ENCODE assay signal across 33 mouse cellular contexts in the genomic region with DNA sequence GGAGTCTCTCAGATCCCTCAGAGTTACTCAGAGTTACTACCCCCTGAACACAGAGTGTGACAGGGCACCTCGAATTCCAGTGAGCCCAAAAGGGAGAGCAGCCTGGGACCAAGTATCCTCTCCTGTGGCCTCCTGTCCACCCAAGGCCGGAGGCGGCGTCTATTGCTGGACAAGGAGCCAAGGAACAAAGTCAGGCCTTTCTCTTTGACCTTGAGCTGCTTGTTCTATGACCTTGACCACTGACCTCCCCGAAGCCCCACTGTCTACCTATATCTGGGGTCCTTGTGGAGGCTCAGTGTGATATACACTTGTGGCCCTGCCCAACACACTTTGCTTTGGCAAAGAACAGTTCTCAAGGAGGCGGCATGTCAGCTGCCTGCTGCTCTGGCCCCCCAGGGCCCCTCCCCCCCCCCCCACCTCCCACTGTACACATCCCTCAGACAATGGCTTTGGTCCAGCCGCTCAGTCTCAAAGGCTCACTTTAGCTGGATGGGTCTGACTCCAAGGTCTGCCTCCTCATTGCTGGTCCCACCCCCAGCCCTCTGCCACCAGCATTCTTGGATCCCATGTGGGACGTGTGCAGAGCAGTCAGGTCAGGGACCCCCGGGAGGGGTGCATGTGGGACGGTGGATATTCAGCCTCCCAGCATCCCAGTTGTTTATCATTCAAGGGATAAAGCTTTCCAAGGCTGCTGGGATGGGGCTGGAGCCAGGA. TPM values are rescaled to one million over a fixed set of nuclear protein-coding genes. Genes with fewer than 3 reads are reported as not detected.
DNase-seq lines count a peak whose midpoint lies in the region; ATAC-seq and TF ChIP-seq lines count a peak whose summit lies in the region.
"Had no signal": no experiment of that assay in that cellular context is flagged by ENCODE, and none has a peak within 500 bp of the region (broad histone marks: within the 10 kb centered on the region; RNA-seq: fewer than 3 reads in every experiment).

No protein-coding gene starts in this region.

- peak; percentile 21 for DNase-seq in lung, embryonic 14.5 days
- DNase-seq in lung, adult 2 months: no peak
- DNase-seq in testis, postnatal 14 days (ENCODE audit: low spot score): peak; percentile 72
- no peak for DNase-seq in cerebellum, postnatal 4 days (ENCODE audit: low spot score in 2 of 2)
- DNase-seq: adrenal gland, postnatal 10 days; cerebellum, adult 11 months; cerebellum, adult 9-10 months; cerebellum, postnatal 36 days; embryo, embryonic 11 days; forebrain, postnatal 0 days; heart, adult 2 months; heart, postnatal 14 days; kidney, postnatal 25 days; left cerebral cortex, postnatal 4 days; lung, postnatal 10 days; thymus, adult 2 months; thymus, postnatal 36 days had no signal

- no peak overlapping the region for H3K4me2 ChIP-seq in hindbrain, embryonic 15.5 days
- no peak overlapping the region for H3K4me2 ChIP-seq in hindbrain, embryonic 16.5 days (ENCODE audit: low read length)
- H3K4me2 ChIP-seq in lung, embryonic 14.5 days: no peak overlapping the region
- H3K4me2 ChIP-seq in stomach, embryonic 15.5 days: no peak overlapping the region
- H3K4me2 ChIP-seq: embryonic facial prominence, embryonic 13.5 days; forebrain, embryonic 12.5 days; heart, embryonic 13.5 days; intestine, embryonic 15.5 days; kidney, embryonic 15.5 days; limb, embryonic 15.5 days; neural tube, embryonic 12.5 days had no signal

- no peak overlapping the region for H3K27ac ChIP-seq in hindbrain, embryonic 15.5 days (replicated peaks)
- no peak overlapping the region for H3K27ac ChIP-seq in hindbrain, embryonic 16.5 days (ENCODE audit: low read depth, low read length)
- no peak overlapping the region for H3K27ac ChIP-seq in lung, embryonic 14.5 days (ENCODE audit: low read depth)
- H3K27ac ChIP-seq in stomach, embryonic 15.5 days: no peak overlapping the region
- H3K27ac ChIP-seq: embryonic facial prominence, embryonic 13.5 days; forebrain, embryonic 12.5 days; heart, adult 2 months; heart, embryonic 13.5 days; hindbrain, embryonic 10.5 days; hindbrain, postnatal 0 days; intestine, embryonic 15.5 days; kidney, embryonic 15.5 days; limb, embryonic 15.5 days; macrophage; neural tube, embryonic 12.5 days had no signal

- 66% methylated on average over 10 of the region's 10 CpGs for WGBS in hindbrain, embryonic 15.5 days
- 64% methylated on average over 10 of the region's 10 CpGs for WGBS in hindbrain, embryonic 16.5 days
- 59% methylated on average over 10 of the region's 10 CpGs for WGBS in lung, embryonic 14.5 days
- 66% methylated on average over 10 of the region's 10 CpGs for WGBS in lung, adult 2 months
- 61% methylated on average over 10 of the region's 10 CpGs for WGBS in stomach, embryonic 15.5 days

- peak; percentile 51; the same call in 1 of the 2 replicates for ATAC-seq in hindbrain, embryonic 15.5 days (ENCODE audit: low FRiP score, low read depth)
- ATAC-seq in hindbrain, embryonic 16.5 days: no peak
- ATAC-seq in lung, embryonic 14.5 days (ENCODE audit: insufficient read depth): no peak
- 0 out of 2 replicates have a peak, but pooled peaks have one; percentile 12 for ATAC-seq in stomach, embryonic 15.5 days (ENCODE audit: insufficient read depth, low FRiP score, low read depth)
- ATAC-seq: forebrain, postnatal 0 days; hindbrain, postnatal 0 days; intestine, embryonic 15.5 days; Patski had no signal

- TF ChIP-seq CTCF in lung, embryonic 14.5 days (IDR thresholded peaks at IDR 0.05; ENCODE audit: low read depth): no peak
- no peak for TF ChIP-seq CTCF in lung, adult 2 months (IDR thresholded peaks at IDR 0.05; ENCODE audit: insufficient read depth, low read length)

- no peaks in the 10 kb centered on the region for H3K9me3 ChIP-seq in hindbrain, embryonic 15.5 days
- no peaks in the 10 kb centered on the region for H3K9me3 ChIP-seq in hindbrain, embryonic 16.5 days (ENCODE audit: control insufficient read depth, low read length)
- no peaks in the 10 kb centered on the region for H3K9me3 ChIP-seq in lung, embryonic 14.5 days (ENCODE audit: low read depth, low read length)
- no peaks in the 10 kb centered on the region for H3K9me3 ChIP-seq in stomach, embryonic 15.5 days
- H3K9me3 ChIP-seq: forebrain, embryonic 12.5 days; heart, embryonic 13.5 days; intestine, embryonic 15.5 days; kidney, embryonic 15.5 days; limb, embryonic 15.5 days; neural tube, embryonic 12.5 days had no signal

- TF ChIP-seq POLR2A in lung, adult 2 months (IDR thresholded peaks at IDR 0.05; ENCODE audit: borderline replicate concordance, extremely low read depth, low read depth, low read length): no peak

- no peaks in the 10 kb centered on the region for H3K36me3 ChIP-seq in hindbrain, embryonic 15.5 days
- H3K36me3 ChIP-seq in hindbrain, embryonic 16.5 days (ENCODE audit: control insufficient read depth, insufficient read depth, low read length): no peaks in the 10 kb centered on the region
- H3K36me3 ChIP-seq in lung, embryonic 14.5 days (ENCODE audit: insufficient read depth): no peaks in the 10 kb centered on the region
- H3K36me3 ChIP-seq in stomach, embryonic 15.5 days: no peaks in the 10 kb centered on the region
- H3K36me3 ChIP-seq: embryonic facial prominence, embryonic 13.5 days; forebrain, embryonic 12.5 days; heart, embryonic 13.5 days; hindbrain, embryonic 10.5 days; intestine, embryonic 15.5 days; kidney, embryonic 15.5 days; limb, embryonic 15.5 days; neural tube, embryonic 12.5 days had no signal

- peaks cover 22% of the 10 kb centered on the region for H3K27me3 ChIP-seq in hindbrain, embryonic 15.5 days
- peaks cover 12% of the 10 kb centered on the region for H3K27me3 ChIP-seq in hindbrain, embryonic 16.5 days (replicated peaks; ENCODE audit: control insufficient read depth, insufficient read depth, low read length)
- H3K27me3 ChIP-seq in lung, embryonic 14.5 days (ENCODE audit: insufficient read depth, low read length): 0 out of 2 replicates have a peak, but pooled peaks cover 6% of the 10 kb centered on the region
- H3K27me3 ChIP-seq in stomach, embryonic 15.5 days (replicated peaks): peaks cover 11% of the 10 kb centered on the region

- no peak overlapping the region for H3K4me3 ChIP-seq in hindbrain, embryonic 15.5 days
- H3K4me3 ChIP-seq in hindbrain, embryonic 16.5 days (ENCODE audit: low read length): no peak overlapping the region
- no peak overlapping the region for H3K4me3 ChIP-seq in lung, embryonic 14.5 days (ENCODE audit: low read depth, low read length)
- no peak overlapping the region for H3K4me3 ChIP-seq in lung, adult 2 months (replicated peaks; ENCODE audit: extremely low read depth, low read depth, low read length)
- no peak overlapping the region for H3K4me3 ChIP-seq in stomach, embryonic 15.5 days (replicated peaks)
- H3K4me3 ChIP-seq: embryonic facial prominence, embryonic 13.5 days; erythroblast, embryonic 14.5 days; forebrain, embryonic 12.5 days; heart, adult 2 months; heart, embryonic 13.5 days; hindbrain, embryonic 10.5 days; intestine, embryonic 15.5 days; kidney, embryonic 15.5 days; limb, embryonic 15.5 days; myocyte; neural tube, embryonic 12.5 days had no signal

- H3K9ac ChIP-seq in hindbrain, embryonic 15.5 days: no peak overlapping the region
- H3K9ac ChIP-seq in hindbrain, embryonic 16.5 days (ENCODE audit: low read depth, low read length): no peak overlapping the region
- no peak overlapping the region for H3K9ac ChIP-seq in lung, embryonic 14.5 days
- no peak overlapping the region for H3K9ac ChIP-seq in stomach, embryonic 15.5 days
- H3K9ac ChIP-seq: embryonic facial prominence, embryonic 13.5 days; forebrain, embryonic 12.5 days; forebrain, postnatal 0 days; heart, embryonic 13.5 days; intestine, embryonic 15.5 days; kidney, embryonic 15.5 days; limb, embryonic 15.5 days; neural tube, embryonic 12.5 days had no signal

- no peaks in the 10 kb centered on the region; the same call in 1 of the 2 replicates for H3K4me1 ChIP-seq in hindbrain, embryonic 15.5 days (replicated peaks)
- H3K4me1 ChIP-seq in hindbrain, embryonic 16.5 days (ENCODE audit: control insufficient read depth, insufficient read depth, low read depth, low read length): no peaks in the 10 kb centered on the region
- no peaks in the 10 kb centered on the region for H3K4me1 ChIP-seq in lung, embryonic 14.5 days (ENCODE audit: insufficient read depth)
- H3K4me1 ChIP-seq in lung, adult 2 months (ENCODE audit: control insufficient read depth, insufficient read depth, low read length): no peaks in the 10 kb centered on the region
- peaks cover 10% of the 10 kb centered on the region; the same call in 1 of the 2 replicates for H3K4me1 ChIP-seq in stomach, embryonic 15.5 days

RNA-seq across cellular contexts. Expression of gene Ass1, which starts 6.3 kb away (rescaled TPM):
- 9.8 and 10.3 TPM in 2 replicates for polyA plus RNA-seq in hindbrain, embryonic 15.5 days (2015; fragmentation: Nextera tagmentation; extraction: Ambion mirVana)
- polyA plus RNA-seq in hindbrain, embryonic 16.5 days (2015; fragmentation: Nextera tagmentation; extraction: Ambion mirVana): 13.0 and 16.1 TPM in 2 replicates
- polyA plus RNA-seq in lung, embryonic 14.5 days (2014; fragmentation: Nextera tagmentation; extraction: Ambion mirVana): 9.1 and 9.5 TPM in 2 replicates
- 14.3 and 18.2 TPM in 2 replicates for polyA plus RNA-seq in lung, adult 2 months (2012; rRNA removed)
- 153 and 178 TPM in 2 replicates for polyA plus RNA-seq in stomach, embryonic 15.5 days (2015; fragmentation: Nextera tagmentation; extraction: Ambion mirVana)

Comparison
In these comparisons a context has a peak if more than half of its experiments do, and no peak if none do; other contexts are left out.
1. ATAC-seq: peak in hindbrain, embryonic 15.5 days (single experiment) and stomach, embryonic 15.5 days (single experiment); none in hindbrain, embryonic 16.5 days (single experiment) and lung, embryonic 14.5 days (single experiment).
2. DNase-seq: peak in lung, embryonic 14.5 days (single experiment) and testis, postnatal 14 days (single experiment); none in lung, adult 2 months (single experiment) and cerebellum, postnatal 4 days (0 of 2).